Mouse (Mus musculus): ENCODE measurements around the gene Gpatch3. TPM values are rescaled to one million over a fixed set of nuclear protein-coding genes. Genes with fewer than 3 reads are reported as not detected.

The Gpatch3 gene
- total RNA-seq, 2 experiments from 2014 or later, result 2.8 to 4.0 TPM

- no peak for DNase-seq (ENCODE audit: low spot score)
These were observed 45.1 kb downstream of the Gpatch3 start for GRCm38 (mm10) chr4:133619473-133620136.

DNA sequence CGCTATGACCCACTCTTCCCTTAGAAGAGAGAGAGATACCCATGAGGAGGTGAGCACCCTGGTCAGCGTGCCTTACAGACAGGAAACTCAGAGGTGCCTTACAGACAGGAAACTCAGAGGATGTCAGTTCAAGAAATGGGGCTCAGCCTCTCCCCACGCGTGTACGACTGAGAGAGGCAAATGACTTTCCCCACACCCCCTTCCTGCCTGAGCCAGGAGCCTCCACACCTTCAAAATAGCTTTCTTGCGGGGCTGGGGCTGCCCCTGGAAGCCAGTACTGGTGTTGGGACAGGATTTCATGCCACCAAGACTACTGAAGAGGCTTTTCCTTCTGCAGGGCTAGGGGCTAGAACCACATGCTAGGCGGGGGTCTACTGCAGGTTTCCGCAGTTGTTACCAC is 46.1 kb downstream of the Gpatch3 start:
- no peak for DNase-seq (ENCODE audit: low spot score)

- DNase-seq (ENCODE audit: low spot score), result no peak
These were observed 47.7 kb downstream of the Gpatch3 start for GRCm38 (mm10) chr4:133622161-133622695.

GRCm38 (mm10) chr4:133624830-133625229 is 50.3 kb downstream of the Gpatch3 start:
- no peak for DNase-seq (ENCODE audit: low spot score)

- DNase-seq (ENCODE audit: low spot score), result no peak
These were observed 51.1 kb downstream of the Gpatch3 start for GRCm38 (mm10) chr4:133625621-133626071.

DNA sequence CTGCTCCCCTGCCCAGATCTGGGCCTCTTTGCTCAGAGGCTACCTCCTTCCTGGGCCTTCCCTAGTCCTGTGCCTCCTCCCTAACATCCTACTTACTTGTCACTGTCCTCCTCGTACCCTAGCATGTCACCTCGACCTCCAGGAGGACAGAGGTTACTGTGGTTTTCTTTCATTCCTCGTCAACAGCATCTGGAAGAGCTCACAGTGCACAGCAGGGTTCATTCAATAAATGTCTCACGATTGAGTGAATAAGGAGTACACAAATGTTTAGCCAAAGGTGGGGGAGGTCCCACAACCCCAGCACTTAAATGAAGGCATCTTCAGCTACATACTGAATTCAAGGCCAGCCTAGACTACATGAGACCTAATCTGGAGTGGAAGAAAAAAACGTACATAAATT is 51.7 kb downstream of the Gpatch3 start:
- DNase-seq (ENCODE audit: low spot score), result no peak

- no peak for DNase-seq (ENCODE audit: low spot score)
These were observed 52.1 kb downstream of the Gpatch3 start for GRCm38 (mm10) chr4:133626621-133627020.

DNA sequence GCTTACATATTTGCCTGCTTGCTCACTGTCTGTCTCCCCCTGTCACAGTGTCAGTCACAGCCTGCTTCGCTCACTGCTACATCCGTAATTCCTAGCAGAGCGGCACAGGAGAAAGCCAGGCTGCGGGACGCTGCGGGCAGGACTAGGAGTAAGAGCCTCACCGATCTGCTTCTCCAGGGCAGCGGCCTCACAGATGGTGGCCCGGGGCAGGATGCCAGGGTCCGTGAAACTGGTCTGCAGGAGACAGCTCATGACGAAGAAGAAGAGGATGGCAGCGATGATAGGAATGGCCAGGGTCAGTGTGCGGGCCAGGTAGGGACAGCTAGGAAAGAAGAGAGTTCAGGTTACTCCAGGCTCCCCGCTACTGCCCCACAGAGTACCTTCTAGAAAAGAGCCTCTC is 52.5 kb downstream of the Gpatch3 start:
- DNase-seq (ENCODE audit: low spot score), result no peak

DNA sequence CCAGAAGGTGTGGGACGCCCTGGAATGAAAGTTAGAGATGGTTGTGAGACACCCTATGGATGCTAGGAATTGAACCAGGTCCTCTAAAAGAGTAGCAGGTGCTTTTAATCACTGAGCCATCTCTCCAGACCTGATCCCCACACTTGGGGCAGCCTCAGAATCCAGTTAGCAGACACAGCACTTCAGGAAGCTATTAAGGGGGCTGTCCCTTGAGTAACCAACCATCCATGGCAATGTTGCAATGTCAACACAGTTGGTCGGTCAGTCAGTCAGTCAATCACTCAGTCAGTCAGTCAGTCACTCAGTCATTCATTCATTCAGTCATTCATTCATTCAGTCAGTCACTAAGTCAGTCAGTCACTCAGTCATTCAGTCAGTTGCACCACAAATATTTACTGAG is 54.0 kb downstream of the Gpatch3 start:
- no peak for DNase-seq (ENCODE audit: low spot score)

DNA sequence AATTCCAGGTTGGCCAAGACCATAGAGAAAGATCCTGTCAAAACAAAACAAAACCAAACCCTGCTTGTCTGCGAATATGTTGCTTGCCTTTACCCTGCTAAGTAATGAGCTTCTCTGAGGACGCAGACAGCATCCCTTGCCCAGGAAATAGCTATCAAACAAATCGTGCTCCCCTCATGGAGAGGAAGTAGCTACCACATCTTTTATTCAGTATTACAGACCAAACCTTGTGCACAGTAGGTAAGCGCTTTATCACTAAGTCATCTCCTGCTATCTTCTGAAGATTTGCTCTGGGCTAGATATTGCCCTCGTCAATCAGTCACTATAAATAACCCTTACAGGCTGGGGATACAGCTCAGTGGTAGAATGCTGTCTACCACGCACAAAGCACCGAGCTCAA is 54.6 kb downstream of the Gpatch3 start:
- DNase-seq (ENCODE audit: low spot score), result no peak

DNA sequence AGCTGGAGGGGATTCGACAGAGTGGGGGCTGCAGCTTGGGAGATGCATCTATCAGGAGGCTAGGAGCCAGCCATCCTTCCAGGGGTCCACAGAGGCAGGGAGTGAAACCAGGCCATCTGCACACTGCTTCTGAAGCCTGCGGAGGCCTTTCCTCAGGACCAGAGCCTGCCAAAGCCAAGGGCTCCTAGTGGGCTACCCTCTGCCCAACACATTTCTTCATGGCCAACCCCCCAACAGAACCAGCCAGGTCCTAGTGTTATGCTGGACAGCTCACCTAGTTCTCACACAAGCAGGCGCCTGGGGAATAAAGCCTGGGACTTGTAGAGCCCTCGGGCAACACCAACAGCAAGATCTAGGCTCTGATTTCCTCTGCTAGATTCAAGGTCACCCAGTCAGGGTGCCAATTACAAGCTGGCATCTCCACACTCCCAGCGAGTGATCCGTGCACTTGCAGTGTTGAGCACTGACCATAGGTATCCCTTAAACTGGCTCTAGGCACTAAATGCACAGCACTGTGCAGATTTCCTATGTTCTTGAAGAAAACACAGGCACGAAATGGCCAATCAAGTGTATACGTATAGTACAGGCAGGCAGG is 55.9 kb downstream of the Gpatch3 start:
- no peak for DNase-seq (ENCODE audit: low spot score)

- DNase-seq (ENCODE audit: low spot score), result no peak
These were observed 56.7 kb downstream of the Gpatch3 start for GRCm38 (mm10) chr4:133631071-133631768.

GRCm38 (mm10) chr4:133631769-133632411 is 57.3 kb downstream of the Gpatch3 start:
- DNase-seq (ENCODE audit: low spot score), result no peak

GRCm38 (mm10) chr4:133632483-133633327 is 58.2 kb downstream of the Gpatch3 start:
- no peak for DNase-seq (ENCODE audit: low spot score)

DNA sequence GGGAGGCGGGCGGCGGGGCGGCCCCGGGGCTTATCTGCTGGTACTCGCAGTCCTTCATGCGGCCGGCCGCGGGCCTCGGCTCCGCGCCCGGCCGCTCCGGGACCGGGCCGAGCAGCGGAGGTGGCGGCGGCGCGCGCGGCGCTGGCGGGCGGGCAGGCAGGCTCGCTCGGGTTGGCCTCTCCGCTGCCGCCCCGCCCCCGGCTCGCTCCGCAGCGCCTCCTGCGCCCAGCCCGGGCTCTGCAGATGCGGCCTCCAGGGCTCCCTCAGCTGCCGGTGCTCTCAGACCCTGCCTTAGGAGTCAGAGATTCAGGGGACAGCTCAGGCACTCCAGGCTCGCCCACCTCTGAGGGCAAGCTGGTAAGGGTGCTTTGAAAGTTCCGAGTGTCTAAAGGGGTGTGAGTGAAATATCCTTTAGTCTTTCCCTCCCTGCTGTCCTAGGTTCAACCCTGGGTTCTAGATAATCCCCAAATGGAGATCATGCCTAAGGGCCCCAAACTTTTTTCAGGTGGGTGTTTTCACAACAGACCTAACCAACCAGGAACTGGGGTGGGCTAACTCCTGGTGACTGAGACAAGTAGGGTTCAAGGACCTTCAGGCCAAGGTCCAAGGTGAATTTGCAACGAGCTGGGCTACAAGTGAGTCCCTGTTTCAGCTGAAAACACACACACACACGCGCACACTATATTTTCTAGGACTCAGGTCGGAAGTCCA is 58.9 kb downstream of the Gpatch3 start:
- DNase-seq (ENCODE audit: low spot score), result peak; percentile 90

Small RNA genes within 50 kb of the gene (microRNA-seq; reads per million reads assigned to microRNA genes)
- not detected for gene Gm23158

Other genes starting within 250 kb of the Gpatch3 start
- gene Wdtc1, start 221.3 kb upstream of the Gpatch3 start, total RNA-seq (2021), result 100 to 1,000 TPM in 1 of 2 experiments, 10 to 100 TPM in 1; 99.6 to 102 TPM
- 10 to 100 TPM; 10.0 to 11.4 TPM for gene Slc9a1, start 205.0 kb upstream of the Gpatch3 start, total RNA-seq (2021)
- gene Tent5b, start 94.6 kb upstream of the Gpatch3 start, total RNA-seq (2021), result 1 to 10 TPM; 1.1 to 2.2 TPM
- 1 to 10 TPM; 1.1 to 1.3 TPM for gene Trnp1, start 76.2 kb upstream of the Gpatch3 start, total RNA-seq (2021)
- not detected for gene Kdf1, start 55.8 kb upstream of the Gpatch3 start, total RNA-seq (2021)
- 10 to 100 TPM; 54.7 to 54.8 TPM for gene Nudc, start 28.7 kb upstream of the Gpatch3 start, total RNA-seq (2021)
- not detected for gene Nr0b2, start 21.4 kb upstream of the Gpatch3 start, total RNA-seq (2021)
- gene Gpn2, start 9.6 kb downstream of the Gpatch3 start, total RNA-seq (2021), result 1 to 10 TPM; 5.8 to 5.9 TPM
- gene Sfn, start 27.4 kb downstream of the Gpatch3 start, total RNA-seq (2021), result 1 to 10 TPM in 1 of 2 experiments, under 1 TPM in 1; 0.91 to 1.7 TPM
- 10 to 100 TPM; 24.1 to 35.7 TPM for gene Zdhhc18, start 75.4 kb downstream of the Gpatch3 start, total RNA-seq (2021)
- gene Pigv, start 97.9 kb downstream of the Gpatch3 start, total RNA-seq (2021), result 10 to 100 TPM in 1 of 2 experiments, 1 to 10 TPM in 1; 9.7 to 12.2 TPM
- 10 to 100 TPM; 22.4 to 26.6 TPM for gene Arid1a, start 182.0 kb downstream of the Gpatch3 start, total RNA-seq (2021)

Data from gastrocnemius, adult 18-20 months (tissue).